In the genomic region with DNA sequence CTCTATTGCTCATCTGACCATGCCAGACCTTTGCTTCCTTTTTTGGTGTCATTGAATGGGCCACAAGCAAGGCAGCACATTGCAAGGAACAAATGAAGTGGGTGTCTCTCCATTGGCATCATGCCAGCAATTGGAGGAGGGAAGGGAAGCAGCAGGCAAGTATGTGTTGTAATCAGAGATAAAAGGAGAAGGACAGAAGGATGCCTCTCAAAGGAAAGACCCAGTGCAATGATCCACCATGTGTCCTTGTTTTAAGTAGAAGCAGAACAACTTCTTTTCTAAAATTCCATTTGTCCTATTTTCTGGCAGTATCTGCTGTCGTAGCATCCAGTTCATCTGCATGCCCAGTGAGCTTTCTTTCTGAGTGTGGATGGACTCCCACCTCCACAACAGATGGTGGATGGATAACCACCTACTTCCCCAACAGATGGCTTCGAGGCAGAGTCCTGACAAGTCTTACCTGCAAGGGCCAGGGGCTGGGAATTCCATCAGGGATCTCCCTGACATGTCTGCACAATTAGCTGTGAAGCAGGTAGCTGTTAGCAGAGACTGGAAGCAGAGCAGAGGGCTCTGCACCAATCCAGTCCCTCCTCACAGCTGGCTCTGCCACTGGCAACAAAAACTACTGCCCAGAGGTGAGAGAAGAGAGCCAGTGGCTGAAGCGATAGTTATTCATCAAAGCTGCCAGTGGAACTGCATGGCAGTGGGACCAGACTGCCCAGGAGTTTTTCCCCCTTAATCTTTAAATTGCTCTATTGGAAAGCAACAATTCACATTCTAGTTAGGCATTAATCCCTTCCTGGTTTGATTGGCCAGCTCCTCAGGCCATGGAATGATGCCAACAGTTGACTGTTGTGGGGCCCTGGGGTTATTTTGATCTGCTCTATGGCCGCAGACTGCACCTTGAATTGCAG, we compare ENCODE assay signal across 8 mouse cellular contexts.
DNase-seq lines count a peak whose midpoint lies in the region; ATAC-seq and TF ChIP-seq lines count a peak whose summit lies in the region.

No protein-coding gene starts in this region.

- no peaks in the 10 kb centered on the region for H3K36me3 ChIP-seq in hindbrain, embryonic 14.5 days (replicated peaks; ENCODE audit: control insufficient read depth, insufficient read depth)
- no peaks in the 10 kb centered on the region for H3K36me3 ChIP-seq in hindbrain, embryonic 12.5 days
- H3K36me3 ChIP-seq in hindbrain, postnatal 0 days (ENCODE audit: insufficient read depth, low read length) = no peaks in the 10 kb centered on the region
- H3K36me3 ChIP-seq in stomach, postnatal 0 days (ENCODE audit: control insufficient read depth, insufficient read depth, low read length) = no peaks in the 10 kb centered on the region

- no peak overlapping the region for H3K4me3 ChIP-seq in hindbrain, embryonic 14.5 days (replicated peaks; ENCODE audit: low read length)
- no peak overlapping the region for H3K4me3 ChIP-seq in hindbrain, embryonic 12.5 days
- H3K4me3 ChIP-seq in hindbrain, postnatal 0 days (ENCODE audit: low read length) = no peak overlapping the region
- no peak overlapping the region for H3K4me3 ChIP-seq in stomach, postnatal 0 days (ENCODE audit: low read depth, low read length)
- no peak overlapping the region for H3K4me3 ChIP-seq in gastrocnemius, adult 2 months

- H3K27ac ChIP-seq in hindbrain, embryonic 14.5 days = no peak overlapping the region
- no peak overlapping the region for H3K27ac ChIP-seq in hindbrain, embryonic 12.5 days
- no peak overlapping the region for H3K27ac ChIP-seq in hindbrain, postnatal 0 days
- no peak overlapping the region for H3K27ac ChIP-seq in stomach, postnatal 0 days (replicated peaks)
- no peak overlapping the region for H3K27ac ChIP-seq in gastrocnemius, adult 2 months

- DNase-seq in hindbrain, embryonic 14.5 days (ENCODE audit: low spot score) = no peak
- peak; percentile 80 for DNase-seq in cerebellum, adult 11 months
- peak; percentile 51 for DNase-seq in hindbrain, postnatal 0 days (ENCODE audit: low spot score)
- DNase-seq in layer of hippocampus, postnatal 36 days = peak; percentile 34 to 35
- DNase-seq in stomach, postnatal 0 days (ENCODE audit: low spot score) = peak; percentile 21
- DNase-seq in gastrocnemius, adult 2 months = no peak
- no peak for DNase-seq in natural killer cell, adult 2 months (ENCODE audit: low spot score in 2 of 2)

- H3K4me1 ChIP-seq in hindbrain, embryonic 14.5 days (replicated peaks; ENCODE audit: control insufficient read depth, insufficient read depth, low read length) = no peaks in the 10 kb centered on the region
- H3K4me1 ChIP-seq in hindbrain, embryonic 12.5 days = peaks cover 5% of the 10 kb centered on the region; the same call in 1 of the 2 replicates
- H3K4me1 ChIP-seq in hindbrain, postnatal 0 days (ENCODE audit: insufficient read depth, low read length) = peaks cover 6% of the 10 kb centered on the region; the same call in 1 of the 2 replicates
- H3K4me1 ChIP-seq in stomach, postnatal 0 days (replicated peaks; ENCODE audit: control insufficient read depth, insufficient read depth) = no peaks in the 10 kb centered on the region

- no peaks in the 10 kb centered on the region for H3K27me3 ChIP-seq in hindbrain, embryonic 14.5 days (ENCODE audit: control insufficient read depth, insufficient read depth, low read length)
- no peaks in the 10 kb centered on the region for H3K27me3 ChIP-seq in hindbrain, embryonic 12.5 days
- no peaks in the 10 kb centered on the region for H3K27me3 ChIP-seq in hindbrain, postnatal 0 days (ENCODE audit: insufficient read depth, low read length)
- H3K27me3 ChIP-seq in stomach, postnatal 0 days (ENCODE audit: control insufficient read depth, insufficient read depth, low read length) = no peaks in the 10 kb centered on the region

- 63% methylated on average over 4 of the region's 4 CpGs for WGBS in hindbrain, embryonic 14.5 days
- 74% methylated on average over 4 of the region's 4 CpGs for WGBS in hindbrain, embryonic 12.5 days
- WGBS in hindbrain, postnatal 0 days = 31% methylated on average over 4 of the region's 4 CpGs
- whole genome bisulfite sequencing in stomach, postnatal 0 days = 48% methylated on average over 4 of the region's 4 CpGs

- TF ChIP-seq CTCF in hindbrain, postnatal 0 days (IDR thresholded peaks at IDR 0.05; ENCODE audit: low read depth) = no peak
- TF ChIP-seq CTCF in stomach, postnatal 0 days (IDR thresholded peaks at IDR 0.05; ENCODE audit: low read depth) = no peak
- no peak for TF ChIP-seq CTCF in gastrocnemius, adult 2 months (IDR thresholded peaks at IDR 0.05)

- TF ChIP-seq EP300 in stomach, postnatal 0 days (optimal IDR thresholded peaks at IDR 0.05) = no peak

- no peaks in the 10 kb centered on the region for H3K9me3 ChIP-seq in hindbrain, embryonic 14.5 days (ENCODE audit: control insufficient read depth, low read length)
- H3K9me3 ChIP-seq in hindbrain, embryonic 12.5 days (replicated peaks) = no peaks in the 10 kb centered on the region
- no peaks in the 10 kb centered on the region for H3K9me3 ChIP-seq in hindbrain, postnatal 0 days (ENCODE audit: low read length)
- no peaks in the 10 kb centered on the region for H3K9me3 ChIP-seq in stomach, postnatal 0 days (ENCODE audit: control insufficient read depth, low read length)

- intact Hi-C loops in gastrocnemius, adult 2 months (cut with DNase I) = no loop called here

- no peak overlapping the region for H3K9ac ChIP-seq in hindbrain, embryonic 14.5 days
- no peak overlapping the region for H3K9ac ChIP-seq in hindbrain, embryonic 12.5 days
- no peak overlapping the region for H3K9ac ChIP-seq in hindbrain, postnatal 0 days (replicated peaks; ENCODE audit: low read length)
- no peak overlapping the region for H3K9ac ChIP-seq in stomach, postnatal 0 days (ENCODE audit: low read length)

- H3K4me2 ChIP-seq in hindbrain, embryonic 14.5 days (replicated peaks) = no peak overlapping the region
- no peak overlapping the region for H3K4me2 ChIP-seq in hindbrain, embryonic 12.5 days (replicated peaks)
- no peak overlapping the region for H3K4me2 ChIP-seq in hindbrain, postnatal 0 days (ENCODE audit: low read depth, low read length)
- H3K4me2 ChIP-seq in stomach, postnatal 0 days (replicated peaks; ENCODE audit: low read depth) = no peak overlapping the region

- peak; percentile 43; the same call in 1 of the 2 replicates for ATAC-seq in hindbrain, embryonic 14.5 days (ENCODE audit: low FRiP score)
- ATAC-seq in hindbrain, embryonic 12.5 days (ENCODE audit: low FRiP score) = no peak
- ATAC-seq in hindbrain, postnatal 0 days = peak; percentile 49; the same call in 1 of the 2 replicates
- no peak for ATAC-seq in stomach, postnatal 0 days (ENCODE audit: low FRiP score, low TSS enrichment)

Comparison
In these comparisons a context has a peak if more than half of its experiments do, and no peak if none do; other contexts are left out.
1. ATAC-seq: peak in hindbrain, embryonic 14.5 days (single experiment) and hindbrain, postnatal 0 days (single experiment); none in hindbrain, embryonic 12.5 days (single experiment) and stomach, postnatal 0 days (single experiment).
2. DNase-seq: peak in cerebellum, adult 11 months (single experiment), hindbrain, postnatal 0 days (single experiment), layer of hippocampus, postnatal 36 days (2 of 2) and stomach, postnatal 0 days (single experiment); none in hindbrain, embryonic 14.5 days (single experiment), gastrocnemius, adult 2 months (single experiment) and natural killer cell, adult 2 months (0 of 2).